Mouse (Mus musculus) liver, embryonic 16.5 days (tissue): ENCODE results near the gene Uhrf1bp1l. TPM values are rescaled to one million over a fixed set of nuclear protein-coding genes. Genes with fewer than 3 reads are reported as not detected.

Source experiments
- ATAC-seq: fragments of 200-750 bp; cut with Nextera tagmentation; 2 replicates; pipeline ENCODE4 v1.8.0; 2017; ENCODE audit warnings: low read depth, mild to moderate bottlenecking, moderate number of reproducible peaks, moderate library complexity
- H3K27ac ChIP-seq: fragments of 300-500 bp; sonication (generic); 2 replicates; pipeline ENCODE4 v1.5.1; 2014; ENCODE audit warnings: mild to moderate bottlenecking, low read length
- H3K27me3 ChIP-seq: fragments of 300-500 bp; sonication (generic); 2 replicates; pipeline ENCODE4 v1.6.1; 2014; ENCODE audit warnings: low read depth, low read length, mixed read lengths; ENCODE audit not compliant: control insufficient read depth, insufficient read depth
- H3K36me3 ChIP-seq: fragments of 300-500 bp; sonication (generic); 2 replicates; pipeline ENCODE4 v1.6.1; 2014; ENCODE audit warnings: mild to moderate bottlenecking; ENCODE audit not compliant: control insufficient read depth, insufficient read depth
- H3K4me1 ChIP-seq: fragments of 300-500 bp; sonication (generic); 2 replicates; pipeline ENCODE4 v1.6.1; 2014; ENCODE audit warnings: low read depth, low read length, mixed read lengths; ENCODE audit not compliant: control insufficient read depth
- H3K4me2 ChIP-seq: fragments of 300-500 bp; sonication (generic); 2 replicates; pipeline ENCODE4 v1.6.1; 2014; ENCODE audit warnings: low read depth, low read length, mixed read lengths
- H3K4me3 ChIP-seq: fragments of 300-500 bp; sonication (generic); 2 replicates; pipeline ENCODE4 v1.5.1; 2014; ENCODE audit warnings: low read depth, mild to moderate bottlenecking, low read length
- H3K9ac ChIP-seq: fragments of 300-500 bp; sonication (generic); 2 replicates; pipeline ENCODE4 v1.6.1; 2014; ENCODE audit warnings: low read depth, low read length
- H3K9me3 ChIP-seq: fragments of 300-500 bp; sonication (generic); replicated peaks from 2 replicates; pipeline ENCODE4 v1.6.1; 2016; ENCODE audit warnings: low read length; ENCODE audit not compliant: control insufficient read depth
- WGBS: fragments of 180-500 bp; shearing (Covaris S2); extraction: QIAGEN DNeasy Blood & Tissue Kit; methylation state at CpG from one replicate; pipeline ENCODE4 v1.1.7; 2014; ENCODE audit not compliant: insufficient replicate concordance; 5-methylcytosine and 5-hydroxymethylcytosine counted together
- polyA plus RNA-seq: library from polyadenylated mRNA; unstranded; fragments of >200 nt; fragmentation: Nextera tagmentation; extraction: Ambion mirVana; gene quantifications from 2 replicates; pipeline ENCODE4 v1.2.1, GENCODE M21; 2015

Uhrf1bp1l gene
- polyA plus RNA-seq, 1 experiment from 2014 or later = 13.7 TPM

- peak; percentile 75 for ATAC-seq
- Histone ChIP-seq H3K4me2 (no peak overlapping the region), H3K27ac (peak overlapping the region; percentile 61), H3K27me3 (no peaks in the 10 kb centered on the region), H3K4me1 (peaks cover 8% of the 10 kb centered on the region), H3K36me3 (no peaks in the 10 kb centered on the region), H3K9ac (no peak overlapping the region), H3K4me3 (no peak overlapping the region), H3K9me3 (no peaks in the 10 kb centered on the region)
- WGBS = 58% methylated on average over 5 of the region's 5 CpGs
Observed at GRCm38 (mm10) chr10:89751069-89751468, 6.3 kb downstream of the Uhrf1bp1l start.

DNA sequence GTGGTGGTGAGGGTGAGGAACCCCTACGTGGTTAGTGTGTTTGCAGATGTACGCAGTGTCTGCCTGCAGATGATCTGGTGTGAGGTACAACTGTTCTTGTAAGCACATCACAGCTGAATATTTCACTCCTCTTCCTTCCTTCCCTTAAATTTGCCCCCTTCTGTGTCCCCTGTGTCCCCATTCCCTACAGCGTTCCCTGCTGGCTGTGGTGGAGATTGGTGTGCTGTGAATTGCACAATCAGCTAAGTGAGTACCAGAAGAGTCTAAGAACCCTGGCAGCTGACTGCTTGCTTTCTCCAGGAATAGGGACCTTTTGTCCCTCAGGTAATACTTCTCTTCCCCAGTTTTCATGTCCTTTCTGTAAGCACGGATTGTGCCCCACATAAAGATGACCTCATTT lies 10.4 kb downstream of the Uhrf1bp1l start:
- Histone ChIP-seq H3K9ac (no peak overlapping the region), H3K27me3 (no peaks in the 10 kb centered on the region), H3K27ac (no peak overlapping the region), H3K36me3 (no peaks in the 10 kb centered on the region; the same call in 1 of the 2 replicates), H3K9me3 (no peaks in the 10 kb centered on the region), H3K4me1 (no peaks in the 10 kb centered on the region; the same call in 1 of the 2 replicates), H3K4me2 (no peak overlapping the region), H3K4me3 (no peak overlapping the region)
- WGBS = 63% methylated on average over 4 of the region's 4 CpGs
- no peak for ATAC-seq

DNA sequence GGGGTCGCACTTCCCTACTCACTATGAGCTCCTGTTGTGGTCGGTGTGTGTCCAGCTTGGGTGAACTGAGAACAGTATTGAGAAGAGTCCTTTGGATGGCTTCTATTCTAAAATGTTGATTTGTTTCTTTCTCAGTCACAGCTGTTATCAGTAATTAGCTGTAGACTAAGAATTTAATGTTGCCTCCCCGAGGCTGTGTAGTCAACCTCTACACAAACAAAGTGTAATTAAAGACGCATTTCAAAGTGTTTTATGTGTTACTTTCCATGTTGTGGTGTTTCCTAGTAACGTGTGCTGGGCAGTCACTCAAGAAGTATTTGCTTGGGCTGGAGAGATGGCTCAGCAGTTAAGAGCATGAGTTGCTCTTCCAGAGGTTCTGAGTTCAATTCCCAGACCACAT lies 16.0 kb downstream of the Uhrf1bp1l start:
- Histone ChIP-seq H3K27ac (no peak overlapping the region), H3K9me3 (no peaks in the 10 kb centered on the region), H3K36me3 (no peaks in the 10 kb centered on the region; the same call in 1 of the 2 replicates), H3K4me3 (no peak overlapping the region), H3K27me3 (no peaks in the 10 kb centered on the region), H3K9ac (no peak overlapping the region), H3K4me2 (no peak overlapping the region), H3K4me1 (peaks cover 8% of the 10 kb centered on the region)
- whole genome bisulfite sequencing = 72% methylated on average over 5 of the region's 5 CpGs
- no peak for ATAC-seq

GRCm38 (mm10) chr10:89764457-89765121 lies 19.8 kb downstream of the Uhrf1bp1l start:
- no peaks in the 10 kb centered on the region for H3K9me3 ChIP-seq
- H3K27me3 ChIP-seq = no peaks in the 10 kb centered on the region
- ATAC-seq = no peak
- H3K4me2 ChIP-seq = no peak overlapping the region
- peaks cover 10% of the 10 kb centered on the region for H3K4me1 ChIP-seq
- no peak overlapping the region for H3K27ac ChIP-seq
- no peak overlapping the region for H3K9ac ChIP-seq
- no peaks in the 10 kb centered on the region; the same call in 1 of the 2 replicates for H3K36me3 ChIP-seq
- no peak overlapping the region for H3K4me3 ChIP-seq
- 25% methylated on average over 9 of the region's 9 CpGs for WGBS

DNA sequence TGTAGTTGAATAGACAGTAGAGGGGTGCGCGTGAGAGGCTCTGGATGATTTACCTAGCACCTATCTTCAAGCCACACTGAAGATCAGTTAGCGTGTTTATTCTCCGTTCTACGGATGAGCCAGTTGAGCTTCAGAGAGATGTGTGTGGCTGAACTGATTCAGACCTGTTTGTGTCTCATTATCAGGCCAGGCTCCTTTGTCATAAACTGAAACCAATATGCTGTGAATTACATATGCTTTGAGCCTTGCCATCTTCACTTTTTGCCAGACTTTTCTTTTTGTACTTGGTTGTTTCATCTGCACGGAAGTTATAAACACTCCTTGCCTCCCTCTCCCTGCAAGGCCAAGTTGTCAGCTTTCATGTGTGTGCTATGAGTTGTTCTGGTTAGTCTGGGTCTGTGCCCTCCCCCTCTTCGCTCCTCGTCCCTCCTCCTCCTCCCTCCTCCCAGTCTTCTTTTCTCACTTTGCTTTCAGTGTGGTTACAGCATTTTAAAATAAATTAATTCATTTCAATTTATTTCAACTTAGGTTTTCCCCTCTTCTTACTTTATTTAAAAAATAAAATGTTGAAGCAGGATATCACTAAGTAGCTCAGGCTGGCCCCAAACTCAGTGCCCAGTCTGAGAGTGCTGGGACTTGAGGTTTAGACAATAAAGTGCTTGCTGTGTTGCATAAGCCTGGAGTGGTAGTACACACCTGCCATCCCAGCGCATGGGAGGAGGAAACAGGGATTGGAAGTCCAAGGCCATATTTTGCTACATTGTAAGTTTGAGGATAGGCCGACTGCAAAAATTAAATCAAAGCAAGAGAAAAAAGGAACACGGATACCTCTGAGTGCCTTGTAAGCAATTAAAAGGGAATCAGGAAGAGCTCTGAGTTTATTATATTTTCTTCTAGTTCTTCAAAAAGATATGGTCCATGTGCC lies 21.3 kb downstream of the Uhrf1bp1l start:
- Histone ChIP-seq H3K4me3 (no peak overlapping the region), H3K4me1 (peaks cover 10% of the 10 kb centered on the region), H3K4me2 (no peak overlapping the region), H3K27me3 (no peaks in the 10 kb centered on the region), H3K27ac (no peak overlapping the region), H3K36me3 (no peaks in the 10 kb centered on the region), H3K9me3 (no peaks in the 10 kb centered on the region), H3K9ac (no peak overlapping the region)
- 56% methylated on average over 11 of the region's 11 CpGs for WGBS
- no peak for ATAC-seq

- Histone ChIP-seq H3K9ac (no peak overlapping the region), H3K27me3 (no peaks in the 10 kb centered on the region), H3K27ac (no peak overlapping the region), H3K4me3 (no peak overlapping the region), H3K36me3 (no peaks in the 10 kb centered on the region), H3K9me3 (no peaks in the 10 kb centered on the region), H3K4me1 (peaks cover 12% of the 10 kb centered on the region), H3K4me2 (peak overlapping the region; percentile 3; the same call in 1 of the 2 replicates)
- peak; percentile 33; the same call in 1 of the 2 replicates for ATAC-seq
- 42% methylated on average over 7 of the region's 7 CpGs for WGBS
Observed at GRCm38 (mm10) chr10:89768352-89769020, 23.7 kb downstream of the Uhrf1bp1l start.

GRCm38 (mm10) chr10:89769096-89769495 lies 24.3 kb downstream of the Uhrf1bp1l start:
- Histone ChIP-seq H3K36me3 (no peaks in the 10 kb centered on the region), H3K4me2 (peak overlapping the region; percentile 3; the same call in 1 of the 2 replicates), H3K4me3 (no peak overlapping the region), H3K27me3 (no peaks in the 10 kb centered on the region), H3K27ac (no peak overlapping the region), H3K9me3 (no peaks in the 10 kb centered on the region), H3K9ac (no peak overlapping the region), H3K4me1 (peaks cover 12% of the 10 kb centered on the region)
- WGBS = 52% methylated on average over 4 of the region's 4 CpGs
- no peak for ATAC-seq

- Histone ChIP-seq H3K27me3 (no peaks in the 10 kb centered on the region), H3K9me3 (no peaks in the 10 kb centered on the region), H3K27ac (no peak overlapping the region), H3K36me3 (no peaks in the 10 kb centered on the region), H3K4me2 (no peak overlapping the region), H3K9ac (no peak overlapping the region), H3K4me3 (no peak overlapping the region), H3K4me1 (peaks cover 5% of the 10 kb centered on the region; the same call in 1 of the 2 replicates)
- WGBS = 34% methylated on average over 2 of the region's 2 CpGs
- ATAC-seq = no peak
Observed at GRCm38 (mm10) chr10:89771894-89772293, 27.1 kb downstream of the Uhrf1bp1l start.
